17 mouse cellular contexts compared by ENCODE assay signal in genomic region chr17:84101652-84102051, GRCm38 (mm10).
DNase-seq lines count a peak whose midpoint lies in the region; ATAC-seq and TF ChIP-seq lines count a peak whose summit lies in the region.
"Had no signal": no experiment of that assay in that cellular context is flagged by ENCODE, and none has a peak within 500 bp of the region (broad histone marks: within the 10 kb centered on the region; RNA-seq: fewer than 3 reads in every experiment).

No protein-coding gene starts in this region.

- no peaks in the 10 kb centered on the region for H3K9me3 ChIP-seq in forebrain, embryonic 10.5 days
- no peaks in the 10 kb centered on the region for H3K9me3 ChIP-seq in forebrain, embryonic 14.5 days (replicated peaks; ENCODE audit: control insufficient read depth, low read length)
- no peaks in the 10 kb centered on the region for H3K9me3 ChIP-seq in liver, embryonic 16.5 days (replicated peaks; ENCODE audit: control insufficient read depth, low read length)
- H3K9me3 ChIP-seq: embryonic facial prominence, embryonic 12.5 days; neural tube, embryonic 13.5 days had no signal

- H3K27me3 ChIP-seq in forebrain, embryonic 10.5 days (ENCODE audit: poor library complexity, severe bottlenecking), result peaks cover 51% of the 10 kb centered on the region
- H3K27me3 ChIP-seq in forebrain, embryonic 14.5 days (replicated peaks; ENCODE audit: control insufficient read depth, insufficient read depth, low read length), result no peaks in the 10 kb centered on the region
- peaks cover 16% of the 10 kb centered on the region for H3K27me3 ChIP-seq in liver, embryonic 16.5 days (ENCODE audit: control insufficient read depth, insufficient read depth, low read depth, low read length)
- H3K27me3 ChIP-seq: neural tube, embryonic 13.5 days had no signal

- no peak overlapping the region for H3K4me2 ChIP-seq in forebrain, embryonic 14.5 days (ENCODE audit: low read length)
- no peak overlapping the region for H3K4me2 ChIP-seq in liver, embryonic 16.5 days (ENCODE audit: low read depth, low read length)
- H3K4me2 ChIP-seq: embryonic facial prominence, embryonic 12.5 days; neural tube, embryonic 13.5 days had no signal

- peaks cover 61% of the 10 kb centered on the region for H3K4me1 ChIP-seq in forebrain, embryonic 10.5 days
- H3K4me1 ChIP-seq in forebrain, embryonic 14.5 days (ENCODE audit: control insufficient read depth, insufficient read depth, low read length), result peaks cover 10% of the 10 kb centered on the region
- peaks cover 11% of the 10 kb centered on the region for H3K4me1 ChIP-seq in bone marrow, adult 2 months (ENCODE audit: control insufficient read depth, insufficient read depth, low read length)
- H3K4me1 ChIP-seq in liver, embryonic 16.5 days (ENCODE audit: control insufficient read depth, low read depth, low read length), result peaks cover 4% of the 10 kb centered on the region

- peak overlapping the region; percentile 77 for H3K27ac ChIP-seq in forebrain, embryonic 10.5 days
- no peak overlapping the region for H3K27ac ChIP-seq in forebrain, embryonic 14.5 days (ENCODE audit: low read depth, low read length)
- peak overlapping the region; percentile 67; the same call in 1 of the 2 replicates for H3K27ac ChIP-seq in layer of hippocampus, adult 2 months
- H3K27ac ChIP-seq in bone marrow, adult 2 months (ENCODE audit: control insufficient read depth, insufficient read depth, low read depth, low read length, poor library complexity), result peak overlapping the region; percentile 90
- H3K27ac ChIP-seq in liver, embryonic 16.5 days (ENCODE audit: low read length), result peak overlapping the region; percentile 41; the same call in 1 of the 2 replicates
- H3K27ac ChIP-seq: embryonic facial prominence, embryonic 12.5 days had no signal

- no peak overlapping the region for H3K4me3 ChIP-seq in forebrain, embryonic 10.5 days
- no peak overlapping the region for H3K4me3 ChIP-seq in forebrain, embryonic 14.5 days (ENCODE audit: low read depth, low read length)
- no peak overlapping the region for H3K4me3 ChIP-seq in layer of hippocampus, adult 2 months
- H3K4me3 ChIP-seq in bone marrow, adult 2 months (replicated peaks; ENCODE audit: control insufficient read depth, low read depth, low read length), result no peak overlapping the region
- H3K4me3 ChIP-seq in liver, embryonic 16.5 days (ENCODE audit: low read depth, low read length), result no peak overlapping the region
- H3K4me3 ChIP-seq: embryonic facial prominence, embryonic 12.5 days; neural tube, embryonic 13.5 days had no signal

- intact Hi-C loops in left cerebral cortex, postnatal 25 days (cut with DNase I), result no loop called here

- 80% methylated on average over 1 of the region's 1 CpGs for whole genome bisulfite sequencing in forebrain, embryonic 10.5 days
- WGBS in forebrain, embryonic 14.5 days, result 88% methylated on average over 1 of the region's 1 CpGs
- WGBS in bone marrow, adult 2 months, result 27% methylated on average over 1 of the region's 1 CpGs
- 60% methylated on average over 1 of the region's 1 CpGs for WGBS in liver, embryonic 16.5 days (ENCODE audit: insufficient replicate concordance)

- TF ChIP-seq POLR2A in bone marrow, adult 2 months (IDR thresholded peaks at IDR 0.05; ENCODE audit: borderline replicate concordance, control insufficient read depth, low read depth, low read length), result no peak

- no peak for DNase-seq in forebrain, embryonic 10.5 days (ENCODE audit: extremely low spot score, low spot score)
- no peak for DNase-seq in forebrain, embryonic 14.5 days (ENCODE audit: low spot score)
- no peak for DNase-seq in layer of hippocampus, adult 2 months (ENCODE audit: low spot score in 2 of 2)
- no peak for DNase-seq in layer of hippocampus, postnatal 14 days (ENCODE audit: low spot score in 2 of 2)
- DNase-seq in right cerebral cortex, adult 2 months (ENCODE audit: low spot score in 2 of 2), result no peak
- DNase-seq in left cerebral cortex, postnatal 25 days (ENCODE audit: low spot score in 2 of 2), result no peak
- DNase-seq: adrenal gland, postnatal 10 days; cerebellum, postnatal 10 days; gastrocnemius, postnatal 36 days; kidney, adult 8-10 months; lung, adult 18-20 months; thymus, postnatal 36 days had no signal

- no peak for TF ChIP-seq CTCF in layer of hippocampus, adult 2 months (conservative IDR thresholded peaks at IDR 0.05)
- TF ChIP-seq CTCF in bone marrow, adult 2 months (IDR thresholded peaks at IDR 0.05; ENCODE audit: control insufficient read depth, insufficient read depth, low read length), result no peak

- H3K36me3 ChIP-seq in forebrain, embryonic 10.5 days (replicated peaks), result no peaks in the 10 kb centered on the region
- no peaks in the 10 kb centered on the region for H3K36me3 ChIP-seq in forebrain, embryonic 14.5 days (ENCODE audit: control insufficient read depth, insufficient read depth, low read length)
- no peaks in the 10 kb centered on the region for H3K36me3 ChIP-seq in liver, embryonic 16.5 days (ENCODE audit: control insufficient read depth, insufficient read depth)
- H3K36me3 ChIP-seq: embryonic facial prominence, embryonic 12.5 days; neural tube, embryonic 13.5 days had no signal

- no peak overlapping the region for H3K9ac ChIP-seq in forebrain, embryonic 14.5 days (ENCODE audit: low read length)
- H3K9ac ChIP-seq in liver, embryonic 16.5 days (ENCODE audit: low read depth, low read length), result no peak overlapping the region
- H3K9ac ChIP-seq: embryonic facial prominence, embryonic 12.5 days; neural tube, embryonic 13.5 days had no signal

- ATAC-seq in forebrain, embryonic 14.5 days, result no peak
- ATAC-seq in liver, embryonic 16.5 days (ENCODE audit: low read depth), result no peak
- ATAC-seq: hindbrain, embryonic 16.5 days had no signal
